Mouse (Mus musculus): ENCODE measurements at regions not wholly inside any gene's neighbourhood (a gene's known extent, or its start where the extent isn't known, plus 50 kb on each side); places are given as distances from the start of the nearest gene placed in this dataset.

- Histone ChIP-seq H3K36me3 (replicated peaks) (no peaks in the 10 kb centered on the region), H3K4me1 (0 out of 2 replicates have a peak, but pooled peaks cover 4% of the 10 kb centered on the region), H3K4me3 (no peak overlapping the region), H3K9me3 (no peaks in the 10 kb centered on the region), H3K9ac (no peak overlapping the region), H3K27ac (no peak overlapping the region), H3K27me3 (replicated peaks) (no peaks in the 10 kb centered on the region), H3K4me2 (no peak overlapping the region)
- WGBS, result 78% methylated on average over 9 of the region's 9 CpGs
- ATAC-seq (replicated peaks), result no peak
Measured at GRCm38 (mm10) chr9:116228443-116228842, 53.3 kb upstream of the Tgfbr2 start.

GRCm38 (mm10) chr9:116227738-116228137 lies 52.6 kb upstream of the Tgfbr2 start:
- no peak overlapping the region for H3K4me2 ChIP-seq
- H3K36me3 ChIP-seq (replicated peaks), result no peaks in the 10 kb centered on the region
- H3K27ac ChIP-seq, result no peak overlapping the region
- no peak for ATAC-seq (replicated peaks)
- H3K9ac ChIP-seq, result no peak overlapping the region
- H3K9me3 ChIP-seq, result no peaks in the 10 kb centered on the region
- WGBS, result 83% methylated on average over 7 of the region's 7 CpGs
- no peaks in the 10 kb centered on the region for H3K27me3 ChIP-seq (replicated peaks)
- 0 out of 2 replicates have a peak, but pooled peaks cover 4% of the 10 kb centered on the region for H3K4me1 ChIP-seq
- H3K4me3 ChIP-seq, result no peak overlapping the region

All from midbrain, embryonic 15.5 days (tissue).